ENCODE assay signal across 38 mouse cellular contexts in genomic region chr5:120900666-120901065, GRCm38 (mm10). TPM values are rescaled to one million over a fixed set of nuclear protein-coding genes. Genes with fewer than 3 reads are reported as not detected.
"Had no signal": no experiment of that assay in that cellular context is flagged by ENCODE, and none has a peak within 500 bp of the region (broad histone marks: within the 10 kb centered on the region; RNA-seq: fewer than 3 reads in every experiment).

No protein-coding gene starts in this region.

- H3K4me2 ChIP-seq: embryonic facial prominence, embryonic 12.5 days; embryonic facial prominence, embryonic 13.5 days; embryonic facial prominence, embryonic 15.5 days; forebrain, embryonic 12.5 days; forebrain, embryonic 13.5 days; forebrain, embryonic 15.5 days had no signal

- H3K9ac ChIP-seq: embryonic facial prominence, embryonic 12.5 days; embryonic facial prominence, embryonic 13.5 days; embryonic facial prominence, embryonic 15.5 days; forebrain, embryonic 12.5 days; forebrain, embryonic 13.5 days; forebrain, embryonic 15.5 days; forebrain, postnatal 0 days had no signal

- H3K4me3 ChIP-seq: embryonic facial prominence, embryonic 10.5 days; embryonic facial prominence, embryonic 12.5 days; embryonic facial prominence, embryonic 13.5 days; embryonic facial prominence, embryonic 15.5 days; erythroblast, embryonic 14.5 days; forebrain, embryonic 10.5 days; forebrain, embryonic 12.5 days; forebrain, embryonic 13.5 days; forebrain, embryonic 15.5 days; gastrocnemius, adult 2 months; heart, adult 2 months had no signal

- H3K4me1 ChIP-seq: embryonic facial prominence, embryonic 10.5 days; embryonic facial prominence, embryonic 12.5 days; embryonic facial prominence, embryonic 13.5 days; embryonic facial prominence, embryonic 15.5 days; forebrain, embryonic 10.5 days; forebrain, embryonic 12.5 days; forebrain, embryonic 13.5 days; forebrain, embryonic 15.5 days had no signal

- H3K36me3 ChIP-seq: embryonic facial prominence, embryonic 10.5 days; embryonic facial prominence, embryonic 12.5 days; embryonic facial prominence, embryonic 13.5 days; embryonic facial prominence, embryonic 15.5 days; forebrain, embryonic 10.5 days; forebrain, embryonic 12.5 days; forebrain, embryonic 15.5 days had no signal

- H3K9me3 ChIP-seq: embryonic facial prominence, embryonic 10.5 days; embryonic facial prominence, embryonic 12.5 days; embryonic facial prominence, embryonic 13.5 days; embryonic facial prominence, embryonic 15.5 days; forebrain, embryonic 10.5 days; forebrain, embryonic 12.5 days; forebrain, embryonic 13.5 days; forebrain, embryonic 15.5 days had no signal

- H3K27ac ChIP-seq: embryonic facial prominence, embryonic 10.5 days; embryonic facial prominence, embryonic 12.5 days; embryonic facial prominence, embryonic 13.5 days; embryonic facial prominence, embryonic 15.5 days; forebrain, embryonic 10.5 days; forebrain, embryonic 12.5 days; forebrain, embryonic 13.5 days; forebrain, embryonic 15.5 days; gastrocnemius, adult 2 months; heart, adult 2 months had no signal

- ATAC-seq: forebrain, embryonic 13.5 days; forebrain, embryonic 14.5 days; forebrain, embryonic 15.5 days; forebrain, postnatal 0 days had no signal

- DNase-seq: cerebellum, adult 18-20 months; cerebellum, adult 2 months; cerebellum, adult 8-10 months; cerebellum, adult 9-10 months; cerebellum, adult 9-11 months; cerebellum, postnatal 10 days; cerebellum, postnatal 14 days; cerebellum, postnatal 25 days; cerebellum, postnatal 36 days; embryo, embryonic 11 days; forebrain, postnatal 0 days; gastrocnemius, adult 2 months; gastrocnemius, postnatal 10 days; gastrocnemius, postnatal 14 days; gastrocnemius, postnatal 25 days; gastrocnemius, postnatal 36 days; heart, adult 2 months had no signal

- H3K27me3 ChIP-seq: embryonic facial prominence, embryonic 12.5 days; embryonic facial prominence, embryonic 13.5 days; embryonic facial prominence, embryonic 15.5 days; forebrain, embryonic 12.5 days; forebrain, embryonic 13.5 days; forebrain, embryonic 15.5 days had no signal

RNA-seq across cellular contexts. Expression of gene Oas1a, which starts 6.7 kb away (rescaled TPM):
- total RNA-seq: gastrocnemius, adult 8-10 months; gastrocnemius, postnatal 10 days; gastrocnemius, postnatal 14 days had no signal
- polyA plus RNA-seq: erythroblast, embryonic 14.5 days had no signal

RNA-seq across cellular contexts. Expression of gene Oas1g, which starts 13.3 kb away (rescaled TPM):
- total RNA-seq: gastrocnemius, adult 18-20 months; gastrocnemius, adult 8-10 months; gastrocnemius, postnatal 10 days; gastrocnemius, postnatal 25 days; gastrocnemius, postnatal 4 days had no signal
- polyA plus RNA-seq: embryonic facial prominence, embryonic 10.5 days; embryonic facial prominence, embryonic 11.5 days; erythroblast, embryonic 14.5 days; forebrain, embryonic 10.5 days; forebrain, embryonic 12.5 days; forebrain, embryonic 14.5 days had no signal

RNA-seq across cellular contexts. Expression of gene Oas1d, which starts 13.7 kb away (rescaled TPM):
- total RNA-seq: common myeloid progenitor, adult 5-6 weeks; gastrocnemius, adult 18-20 months; gastrocnemius, adult 2 months; gastrocnemius, adult 8-10 months; gastrocnemius, postnatal 10 days; gastrocnemius, postnatal 14 days; gastrocnemius, postnatal 25 days; gastrocnemius, postnatal 36 days; gastrocnemius, postnatal 4 days; granulocyte monocyte progenitor cell, adult 5-6 weeks; heart, adult 2 months; heart, adult 8-10 months had no signal
- polyA plus RNA-seq: cerebellum, adult 2 months; cortical plate, adult 2 months; embryonic facial prominence, embryonic 10.5 days; embryonic facial prominence, embryonic 11.5 days; embryonic facial prominence, embryonic 12.5 days; embryonic facial prominence, embryonic 13.5 days; embryonic facial prominence, embryonic 14.5 days; embryonic facial prominence, embryonic 15.5 days; erythroblast, embryonic 14.5 days; forebrain, embryonic 10.5 days; forebrain, embryonic 12.5 days; forebrain, embryonic 13.5 days; forebrain, embryonic 15.5 days; gonadal fat pad, adult 2 months; heart, adult 2 months had no signal

RNA-seq across cellular contexts. Expression of gene Oas1h, which starts 39.4 kb away (rescaled TPM):
- total RNA-seq: common myeloid progenitor, adult 5-6 weeks; forebrain, postnatal 0 days; gastrocnemius, adult 18-20 months; gastrocnemius, adult 2 months; gastrocnemius, adult 8-10 months; gastrocnemius, postnatal 10 days; gastrocnemius, postnatal 14 days; gastrocnemius, postnatal 25 days; gastrocnemius, postnatal 36 days; gastrocnemius, postnatal 4 days; granulocyte monocyte progenitor cell, adult 5-6 weeks; heart, adult 2 months; heart, adult 8-10 months had no signal
- polyA plus RNA-seq: cerebellum, adult 2 months; cortical plate, adult 2 months; embryonic facial prominence, embryonic 10.5 days; embryonic facial prominence, embryonic 11.5 days; embryonic facial prominence, embryonic 12.5 days; embryonic facial prominence, embryonic 13.5 days; embryonic facial prominence, embryonic 14.5 days; embryonic facial prominence, embryonic 15.5 days; erythroblast, embryonic 14.5 days; forebrain, embryonic 10.5 days; forebrain, embryonic 12.5 days; forebrain, embryonic 13.5 days; forebrain, embryonic 14.5 days; forebrain, embryonic 15.5 days; forebrain, postnatal 0 days; frontal cortex, adult 2 months; gonadal fat pad, adult 2 months; heart, adult 2 months had no signal

RNA-seq across cellular contexts. Expression of gene Oas1f, which starts 53.5 kb away (rescaled TPM):
- total RNA-seq: common myeloid progenitor, adult 5-6 weeks; forebrain, postnatal 0 days; gastrocnemius, adult 18-20 months; gastrocnemius, adult 2 months; gastrocnemius, adult 8-10 months; gastrocnemius, postnatal 10 days; gastrocnemius, postnatal 14 days; gastrocnemius, postnatal 25 days; gastrocnemius, postnatal 36 days; gastrocnemius, postnatal 4 days; granulocyte monocyte progenitor cell, adult 5-6 weeks; heart, adult 2 months; heart, adult 8-10 months had no signal
- polyA plus RNA-seq: cerebellum, adult 2 months; cortical plate, adult 2 months; embryonic facial prominence, embryonic 10.5 days; embryonic facial prominence, embryonic 11.5 days; embryonic facial prominence, embryonic 12.5 days; embryonic facial prominence, embryonic 13.5 days; erythroblast, embryonic 14.5 days; forebrain, embryonic 10.5 days; forebrain, embryonic 12.5 days; forebrain, embryonic 13.5 days; forebrain, embryonic 14.5 days; forebrain, embryonic 15.5 days; forebrain, postnatal 0 days; frontal cortex, adult 2 months; gonadal fat pad, adult 2 months; heart, adult 2 months had no signal
